Mouse (Mus musculus) liver, adult 2 months (tissue): ENCODE data around the gene Tprkb.
"Not testable (repeated sequence)": the region's sequence is repeated elsewhere in the genome, so short reads cannot be mapped to it uniquely, and the experiment has no call there.

Source experiments
- CTCF ChIP-seq: fragments of 200-500 bp; IDR thresholded peaks from 2 replicates; pipeline ENCODE4 v1.5.1; 2011; ENCODE audit warnings: low read depth, low read length, control low read depth
- POLR2A ChIP-seq: fragments of 200-500 bp; IDR thresholded peaks from 2 replicates; pipeline ENCODE4 v1.6.1; 2011; ENCODE audit warnings: low read length, control low read depth; ENCODE audit not compliant: insufficient read depth; ENCODE audit errors: extremely low read depth

DNA sequence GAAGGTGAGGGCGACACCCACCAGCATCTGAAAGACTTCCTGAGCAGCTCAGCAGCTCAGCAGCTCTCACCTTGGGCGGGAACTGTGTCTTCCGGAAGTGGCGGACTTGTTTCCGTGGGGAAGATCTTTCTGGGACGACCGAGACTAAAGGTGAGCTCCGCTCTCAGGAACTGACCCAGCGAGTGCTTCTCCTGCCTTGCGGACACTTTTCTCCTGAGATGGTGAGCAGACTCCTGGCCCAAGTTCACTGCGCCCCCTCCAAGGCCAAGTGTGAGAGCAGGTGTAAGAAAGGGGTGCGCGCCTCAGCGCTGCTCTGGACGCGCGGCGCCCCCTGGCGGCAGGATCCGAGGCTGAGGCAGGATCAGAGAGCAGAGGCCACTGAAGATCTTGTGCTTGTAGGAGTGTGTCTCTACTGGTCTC is 7.0 kb upstream of the Tprkb start, which contains the start of gene Nat8f4:
- TF ChIP-seq CTCF = peak; percentile 72
- not testable (repeated sequence) for TF ChIP-seq POLR2A
